Mouse (Mus musculus): ENCODE results near the gene Prnp. TPM values are rescaled to one million over a fixed set of nuclear protein-coding genes. Genes with fewer than 3 reads are reported as not detected.

Prnp gene
- total RNA-seq, 2 experiments from 2014 or later, result 84.9 to 159 TPM

Other genes with a start within 250 kb of the Prnp start
- not detected in 2 replicates for gene Erv3, start 50.2 kb upstream of the Prnp start, total RNA-seq (2015; ENCODE audit: low replicate concordance)
- gene Erv3, start 50.2 kb upstream of the Prnp start, total RNA-seq (2017; ENCODE audit: low replicate concordance), result not detected in 2 replicates
- not detected in 2 replicates for gene Prn, start within 50 bp of the Prnp start, total RNA-seq (2015; ENCODE audit: low replicate concordance)
- gene Prn, start within 50 bp of the Prnp start, total RNA-seq (2017; ENCODE audit: low replicate concordance), result not detected in 2 replicates
- not detected in 2 replicates for gene Prnd, start 40.9 kb downstream of the Prnp start, total RNA-seq (2015; ENCODE audit: low replicate concordance)
- gene Prnd, start 40.9 kb downstream of the Prnp start, total RNA-seq (2017; ENCODE audit: low replicate concordance), result not detected in 2 replicates
- 12.3 and 12.5 TPM in 2 replicates for gene Rassf2, start 120.3 kb downstream of the Prnp start, total RNA-seq (2015; ENCODE audit: low replicate concordance)
- gene Rassf2, start 120.3 kb downstream of the Prnp start, total RNA-seq (2017; ENCODE audit: low replicate concordance), result 10.3 and 12.3 TPM in 2 replicates
- gene Slc23a2, start 235.2 kb downstream of the Prnp start, total RNA-seq (2015; ENCODE audit: low replicate concordance), result 4.0 and 7.5 TPM in 2 replicates
- 2.5 and 5.7 TPM in 2 replicates for gene Slc23a2, start 235.2 kb downstream of the Prnp start, total RNA-seq (2017; ENCODE audit: low replicate concordance)